Mouse (Mus musculus) heart, postnatal 0 days (tissue): ENCODE data around the gene 4931406C07Rik. TPM values are rescaled to one million over a fixed set of nuclear protein-coding genes. Genes with fewer than 3 reads are reported as not detected.

Experiments
- ATAC-seq: fragments of 200-750 bp; cut with Nextera tagmentation; 2 replicates; pipeline ENCODE4 v1.8.0; 2017; ENCODE audit warnings: low read depth, moderate number of reproducible peaks, moderate library complexity; ENCODE audit not compliant: insufficient read depth
- DNase-seq: peaks from one replicate; pipeline ENCODE4 v3.0.0-alpha.2; 2016; ENCODE audit warnings: low spot score
- H3K27ac ChIP-seq: fragments of 300-500 bp; sonication (generic); 2 replicates; pipeline ENCODE4 v1.5.1; 2014; ENCODE audit warnings: low read depth, mild to moderate bottlenecking
- H3K27me3 ChIP-seq: fragments of 300-500 bp; sonication (generic); 2 replicates; pipeline ENCODE4 v1.6.1; 2014; ENCODE audit warnings: low read length, mixed read lengths; ENCODE audit not compliant: control insufficient read depth, insufficient read depth
- H3K36me3 ChIP-seq: fragments of 300-500 bp; sonication (generic); replicated peaks from 2 replicates; pipeline ENCODE4 v1.6.1; 2014; ENCODE audit warnings: low read length, mixed read lengths; ENCODE audit not compliant: control insufficient read depth, insufficient read depth
- H3K4me1 ChIP-seq: fragments of 300-500 bp; sonication (generic); 2 replicates; pipeline ENCODE4 v1.6.1; 2014; ENCODE audit warnings: antibody characterized with exemption; ENCODE audit not compliant: control insufficient read depth, insufficient read depth
- H3K4me2 ChIP-seq: fragments of 300-500 bp; sonication (generic); 2 replicates; pipeline ENCODE4 v1.6.1; 2014; ENCODE audit warnings: low read depth, mild to moderate bottlenecking, low read length, moderate library complexity
- H3K4me3 ChIP-seq: fragments of 300-500 bp; sonication (generic); 2 replicates; pipeline ENCODE4 v1.5.1; 2014; ENCODE audit warnings: low read depth, low read length
- H3K9ac ChIP-seq: fragments of 300-500 bp; sonication (generic); replicated peaks from 2 replicates; pipeline ENCODE4 v1.6.1; 2014; ENCODE audit warnings: low read depth, low read length, mixed read lengths
- H3K9me3 ChIP-seq: fragments of 300-500 bp; sonication (generic); replicated peaks from 2 replicates; pipeline ENCODE4 v1.6.1; 2016; ENCODE audit warnings: low read length; ENCODE audit not compliant: control insufficient read depth
- CTCF ChIP-seq: IDR thresholded peaks from 2 replicates; pipeline ENCODE4 v1.5.1; 2016; ENCODE audit warnings: antibody characterized with exemption, control low read depth, low read depth
- EP300 ChIP-seq: IDR thresholded peaks from 2 replicates; pipeline ENCODE4 v1.6.1; 2016; ENCODE audit warnings: antibody characterized with exemption, low read depth
- WGBS: fragments of 180-500 bp; shearing (Covaris S2); extraction: QIAGEN DNeasy Blood & Tissue Kit; methylation state at CpG from one replicate; pipeline ENCODE4 v1.1.7; 2014; 5-methylcytosine and 5-hydroxymethylcytosine counted together
- polyA plus RNA-seq: library from polyadenylated mRNA; unstranded; fragments of >200 nt; fragmentation: Nextera tagmentation; extraction: Ambion mirVana; gene quantifications from 2 replicates; pipeline ENCODE4 v1.2.1, GENCODE M21; 2015
- total RNA-seq: library from RNA; depleted of rRNA; stranded (reverse); fragments of >200 nt; gene quantifications from 2 replicates; pipeline ENCODE4 v1.2.3, GENCODE M21; 2014; ENCODE audit warnings: low replicate concordance

4931406C07Rik gene
- total and polyA plus RNA-seq, 2 experiments from 2014 or later, result 1.6 to 6.4 TPM

DNA sequence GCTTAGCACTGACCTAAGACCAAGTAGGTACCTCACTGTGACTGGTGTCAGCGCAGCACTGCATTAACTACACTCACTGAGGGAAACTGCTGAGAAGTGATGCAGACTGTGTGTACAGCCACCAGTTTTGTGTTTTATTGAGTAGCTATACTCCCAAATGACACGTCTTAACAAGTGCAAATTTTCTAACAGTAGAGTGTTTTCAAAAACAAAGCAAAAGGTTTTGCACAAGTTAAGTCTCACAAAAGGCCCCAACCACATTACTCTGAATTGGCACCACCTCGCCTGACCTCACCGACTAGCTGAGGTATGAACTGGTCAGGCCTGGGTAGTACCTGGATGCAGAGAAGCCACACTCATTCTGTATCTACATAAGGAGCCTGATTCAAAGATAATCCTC lies 29.4 kb downstream of the 4931406C07Rik start:
- Histone ChIP-seq H3K36me3 (peaks cover 52% of the 10 kb centered on the region), H3K27ac (no peak overlapping the region), H3K4me1 (0 out of 2 replicates have a peak, but pooled peaks cover 7% of the 10 kb centered on the region), H3K27me3 (no peaks in the 10 kb centered on the region), H3K9me3 (no peaks in the 10 kb centered on the region), H3K9ac (no peak overlapping the region), H3K4me2 (no peak overlapping the region), H3K4me3 (no peak overlapping the region)
- no peak for TF ChIP-seq EP300
- WGBS, result 92% methylated on average over 4 of the region's 4 CpGs
- DNase-seq (no peak), ATAC-seq (no peak)

DNA sequence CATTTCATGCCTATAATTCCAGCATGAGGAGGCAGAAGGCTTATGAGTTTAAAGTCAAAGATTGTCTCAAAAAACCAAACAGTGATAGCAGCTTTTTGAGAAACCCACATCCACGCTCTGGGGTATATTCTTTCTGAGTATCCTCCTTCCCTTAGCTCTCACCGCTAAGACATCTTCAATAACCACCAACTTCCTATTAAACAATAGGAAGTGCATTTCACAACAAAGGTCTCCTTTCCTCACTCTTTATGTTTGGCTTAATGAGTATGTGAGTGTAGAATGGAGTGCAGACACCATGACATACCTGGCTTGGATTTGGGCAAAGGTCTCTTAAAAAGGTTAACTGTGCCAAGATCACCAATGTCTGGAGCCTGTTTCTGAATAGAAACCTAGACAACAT lies 32.3 kb downstream of the 4931406C07Rik start:
- no peak for ATAC-seq

DNA sequence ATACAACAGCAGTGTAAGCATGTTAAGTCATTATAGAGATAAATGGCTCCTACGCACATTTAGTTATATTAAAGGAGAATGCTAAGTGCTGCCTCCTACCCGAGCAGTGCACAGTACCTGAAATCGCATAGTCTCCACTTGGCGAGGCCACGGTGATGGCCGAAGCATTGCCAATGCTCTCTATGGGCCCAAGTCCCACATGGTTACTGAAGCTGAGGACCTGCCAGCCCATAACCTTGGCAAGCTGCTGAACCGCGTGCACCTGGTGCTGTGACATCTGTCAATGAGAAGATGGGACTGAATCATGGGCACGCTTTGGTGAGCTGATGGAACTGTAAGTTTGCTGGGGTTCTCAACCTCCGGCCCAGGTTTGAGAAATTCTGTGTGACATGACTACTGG lies 42.8 kb downstream of the 4931406C07Rik start:
- H3K4me1 ChIP-seq, result no peaks in the 10 kb centered on the region
- H3K27me3 ChIP-seq, result no peaks in the 10 kb centered on the region
- no peak overlapping the region for H3K9ac ChIP-seq
- DNase-seq (no peak), ATAC-seq (no peak)
- no peak overlapping the region for H3K27ac ChIP-seq
- TF ChIP-seq EP300, result no peak
- TF ChIP-seq CTCF, result no peak
- WGBS, result 96% methylated on average over 10 of the region's 10 CpGs
- no peaks in the 10 kb centered on the region for H3K9me3 ChIP-seq
- peaks cover 81% of the 10 kb centered on the region for H3K36me3 ChIP-seq
- no peak overlapping the region for H3K4me3 ChIP-seq
- no peak overlapping the region for H3K4me2 ChIP-seq

More for the DNA sequence above, 32.3 kb downstream of the 4931406C07Rik start:
- Histone ChIP-seq H3K27ac (no peak overlapping the region), H3K9ac (no peak overlapping the region), H3K9me3 (no peaks in the 10 kb centered on the region), H3K4me1 (0 out of 2 replicates have a peak, but pooled peaks cover 5% of the 10 kb centered on the region), H3K4me3 (no peak overlapping the region), H3K4me2 (no peak overlapping the region), H3K36me3 (peaks cover 81% of the 10 kb centered on the region), H3K27me3 (no peaks in the 10 kb centered on the region)
- WGBS, result 91% methylated on average over 2 of the region's 2 CpGs
- TF ChIP-seq EP300, result no peak
- TF ChIP-seq CTCF, result no peak
- no peak for DNase-seq

DNA sequence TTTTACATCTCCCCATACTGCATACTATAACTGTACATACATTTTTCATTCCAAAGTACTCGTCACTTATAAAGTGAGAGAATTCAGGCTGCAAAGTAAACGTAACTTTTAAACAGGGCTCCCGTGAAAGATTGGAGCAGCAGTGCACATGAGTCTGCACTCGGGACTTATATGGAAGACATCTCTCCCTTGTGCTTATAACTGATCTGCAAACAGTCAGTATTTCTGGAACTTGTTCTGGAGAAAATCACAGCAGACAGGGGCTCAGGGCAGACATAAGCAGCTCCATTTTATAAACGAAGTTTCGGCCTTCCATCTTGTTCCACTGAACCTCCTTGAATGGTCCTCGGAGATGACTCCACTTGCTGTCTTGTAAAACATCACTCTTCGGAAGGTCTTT lies 44.3 kb downstream of the 4931406C07Rik start:
- Histone ChIP-seq H3K27ac (no peak overlapping the region), H3K27me3 (no peaks in the 10 kb centered on the region), H3K9ac (no peak overlapping the region), H3K9me3 (no peaks in the 10 kb centered on the region), H3K36me3 (peaks cover 68% of the 10 kb centered on the region), H3K4me1 (no peaks in the 10 kb centered on the region), H3K4me2 (no peak overlapping the region), H3K4me3 (no peak overlapping the region)
- DNase-seq (no peak), ATAC-seq (no peak)
- TF ChIP-seq CTCF, result no peak
- no peak for TF ChIP-seq EP300
- WGBS, result 92% methylated on average over 8 of the region's 8 CpGs

DNA sequence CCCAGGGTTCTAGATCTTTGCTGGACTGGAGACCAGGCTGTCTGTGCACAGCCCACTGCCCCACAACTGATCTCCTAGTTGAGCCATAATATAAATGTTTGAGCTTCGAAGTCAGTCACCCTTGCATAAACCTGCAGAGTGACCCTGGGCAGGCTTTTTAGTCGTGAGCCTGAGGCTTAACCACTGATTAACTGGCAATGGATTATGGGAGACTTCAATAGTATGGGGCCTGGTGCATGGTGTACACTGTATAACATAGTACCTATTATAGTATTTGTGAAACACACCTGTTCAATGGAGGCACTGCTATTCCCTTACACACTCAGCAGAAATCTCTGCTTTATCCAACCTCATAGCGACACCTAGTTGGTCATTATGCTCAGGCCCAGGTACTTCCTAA lies 50.0 kb downstream of the 4931406C07Rik start:
- no peak for ATAC-seq
- Histone ChIP-seq H3K9ac (no peak overlapping the region), H3K4me2 (no peak overlapping the region)

DNA sequence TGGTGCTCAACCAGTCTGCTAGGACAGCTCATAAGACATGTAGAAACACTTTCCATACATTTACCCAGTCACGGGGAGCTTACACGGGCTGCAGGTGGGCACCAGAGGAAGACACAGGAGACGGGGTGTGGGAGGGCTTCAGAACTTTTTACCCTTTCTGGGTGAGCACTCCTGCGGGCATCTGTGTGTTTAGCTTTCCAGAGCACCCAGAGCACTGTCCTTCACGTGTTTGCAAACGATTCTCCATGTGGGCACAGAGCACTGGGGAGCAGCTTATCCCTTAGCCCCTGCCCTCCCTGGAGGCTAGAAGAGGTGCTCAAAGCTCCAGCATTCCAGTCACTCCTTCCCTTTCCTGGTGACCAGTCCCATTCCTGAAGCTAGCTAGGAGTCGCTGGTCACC lies 51.7 kb downstream of the 4931406C07Rik start:
- 78% methylated on average over 7 of the region's 7 CpGs for WGBS
- H3K4me2 ChIP-seq, result no peak overlapping the region
- H3K4me3 ChIP-seq, result no peak overlapping the region
- H3K9ac ChIP-seq, result no peak overlapping the region
- no peak for DNase-seq
- TF ChIP-seq EP300 (no peak), CTCF (no peak)
- ATAC-seq, result no peak
- no peaks in the 10 kb centered on the region for H3K4me1 ChIP-seq
- no peaks in the 10 kb centered on the region for H3K27me3 ChIP-seq
- no peaks in the 10 kb centered on the region for H3K36me3 ChIP-seq
- H3K9me3 ChIP-seq, result no peaks in the 10 kb centered on the region
- no peak overlapping the region for H3K27ac ChIP-seq

More for the DNA sequence above, 50.0 kb downstream of the 4931406C07Rik start:
- TF ChIP-seq EP300 (no peak), CTCF (no peak)
- Histone ChIP-seq H3K36me3 (peaks cover 10% of the 10 kb centered on the region), H3K27ac (no peak overlapping the region), H3K4me1 (no peaks in the 10 kb centered on the region), H3K4me3 (no peak overlapping the region), H3K9me3 (no peaks in the 10 kb centered on the region), H3K27me3 (no peaks in the 10 kb centered on the region)
- DNase-seq, result no peak
- 74% methylated on average over 3 of the region's 3 CpGs for WGBS
